Mouse (Mus musculus) c-Kit-positive CD71-positive TER-119-negative erythroid progenitor cells, embryonic 14.5 days (primary cell): Measurements from ENCODE around the gene Pgbd5.

Experiments
- DNase-seq: peaks from one replicate; pipeline ENCODE4 v3.0.0-alpha.2; 2013; ENCODE audit warnings: low read depth

Pgbd5 gene

DNA sequence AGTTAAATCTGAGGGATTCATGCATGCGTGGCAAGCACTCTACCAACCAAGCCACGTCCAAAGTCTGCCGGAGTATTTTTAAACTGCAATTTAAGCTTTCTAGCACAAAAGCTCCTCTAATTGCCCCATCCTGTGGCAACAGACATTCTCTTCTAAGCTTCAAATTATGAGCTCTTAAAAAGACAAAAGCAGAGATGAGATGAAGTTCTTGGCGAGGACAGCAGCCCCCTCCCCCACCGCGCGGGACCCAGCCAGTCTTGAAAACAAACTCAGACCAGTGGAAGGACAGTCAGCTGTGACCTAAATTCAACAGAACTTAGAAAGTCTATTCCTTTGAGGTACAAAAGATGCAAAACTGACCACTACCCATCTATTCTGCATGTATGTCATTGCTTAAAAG, 48.3 kb downstream of the Pgbd5 start:
- DNase-seq = no peak

- no peak for DNase-seq
Observed at GRCm38 (mm10) chr8:124389495-124389894, 50.0 kb downstream of the Pgbd5 start.

DNA sequence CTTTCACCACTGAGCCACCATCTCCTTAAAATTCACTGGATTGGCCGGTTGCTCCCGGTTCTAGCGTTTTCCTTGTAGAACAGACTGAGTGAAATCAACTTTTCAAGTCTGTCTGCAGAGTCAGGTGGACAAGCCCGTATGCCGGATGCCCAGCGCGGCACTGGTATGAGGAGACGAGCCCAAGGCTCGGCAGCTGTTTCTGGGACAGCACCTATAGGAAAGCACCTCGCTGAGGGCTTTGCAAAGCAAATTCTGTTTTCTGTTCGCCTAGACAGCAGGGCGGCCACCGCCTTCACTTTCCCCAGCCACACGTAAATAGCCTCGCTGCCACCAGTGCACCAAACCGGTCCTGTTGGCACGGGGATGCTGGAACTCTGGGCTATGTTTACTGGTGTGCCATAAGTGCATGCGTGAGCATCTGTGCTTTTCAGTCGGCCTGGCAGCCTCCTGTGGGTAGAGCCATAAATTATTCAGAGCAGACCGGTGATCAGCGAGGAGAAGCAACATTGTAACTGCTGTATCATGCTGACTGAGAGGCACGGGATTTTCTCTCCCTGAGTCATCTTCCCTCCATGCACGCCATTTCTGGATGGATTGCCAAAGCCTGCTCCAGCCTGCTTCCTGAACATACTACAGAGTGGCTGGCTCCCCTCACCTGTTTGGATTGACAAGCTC, 53.1 kb downstream of the Pgbd5 start:
- DNase-seq = no peak

DNA sequence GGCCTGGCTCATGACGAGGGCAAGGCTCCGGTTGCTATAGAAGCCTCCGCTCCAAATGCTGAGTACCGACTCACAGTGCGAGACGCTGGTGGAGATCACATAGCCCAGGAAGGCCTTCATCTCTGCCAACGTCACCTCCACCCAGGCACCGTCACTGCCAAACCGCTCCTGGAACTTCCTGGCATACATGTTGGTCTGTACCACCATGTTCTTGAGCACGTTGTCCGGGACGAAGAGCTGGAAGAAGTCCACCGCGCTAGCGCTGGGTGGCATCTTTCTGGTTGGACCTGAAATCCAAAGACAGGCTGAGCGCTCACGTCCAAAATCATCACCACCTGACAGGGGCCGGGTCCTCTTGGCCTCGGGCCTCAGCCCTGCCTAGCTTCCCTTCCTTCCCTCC, 55.1 kb downstream of the Pgbd5 start:
- no peak for DNase-seq

DNA sequence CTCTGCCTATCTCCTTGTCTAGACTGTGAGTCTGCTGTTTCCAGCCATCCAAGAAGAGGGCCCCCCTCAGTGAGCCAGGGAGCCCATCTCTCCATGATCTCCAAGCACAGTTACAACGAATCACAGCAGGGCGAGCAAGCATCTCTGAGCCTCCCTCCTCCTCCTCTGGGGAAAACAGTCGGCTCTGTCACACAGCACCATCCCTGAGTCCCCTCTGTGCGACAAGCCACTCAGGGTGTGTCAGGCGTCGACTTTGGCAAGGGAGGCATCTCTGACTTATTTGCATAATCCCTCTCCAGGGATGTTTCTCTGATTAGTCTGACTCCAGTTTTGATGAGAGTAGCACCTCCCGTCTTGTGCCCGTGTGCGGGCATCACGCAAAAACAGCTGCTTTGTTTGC, 57.2 kb downstream of the Pgbd5 start:
- DNase-seq = no peak

DNA sequence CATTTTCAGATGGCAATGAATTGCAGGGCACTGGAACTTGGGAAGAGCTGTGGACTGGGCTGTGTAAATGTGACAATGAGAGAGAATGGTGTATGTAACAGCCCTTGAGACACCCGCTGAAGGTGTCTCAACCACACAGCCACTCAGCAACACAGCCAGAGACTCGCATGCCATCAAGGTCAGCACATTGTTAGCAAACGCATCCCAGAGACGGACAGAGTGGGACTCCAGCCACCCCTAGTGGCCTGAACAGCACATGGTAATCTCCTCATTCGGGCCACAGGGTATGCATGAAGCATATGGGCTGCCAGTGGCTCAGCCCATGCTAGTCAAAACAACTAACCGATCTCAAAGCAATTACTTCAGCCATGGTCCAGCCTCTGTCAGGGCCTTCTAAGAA, 60.2 kb downstream of the Pgbd5 start:
- DNase-seq = no peak

- no peak for DNase-seq
Observed at GRCm38 (mm10) chr8:124376406-124376805, 63.1 kb downstream of the Pgbd5 start.

- no peak for DNase-seq
Observed at GRCm38 (mm10) chr8:124375727-124376126, 63.7 kb downstream of the Pgbd5 start.

DNA sequence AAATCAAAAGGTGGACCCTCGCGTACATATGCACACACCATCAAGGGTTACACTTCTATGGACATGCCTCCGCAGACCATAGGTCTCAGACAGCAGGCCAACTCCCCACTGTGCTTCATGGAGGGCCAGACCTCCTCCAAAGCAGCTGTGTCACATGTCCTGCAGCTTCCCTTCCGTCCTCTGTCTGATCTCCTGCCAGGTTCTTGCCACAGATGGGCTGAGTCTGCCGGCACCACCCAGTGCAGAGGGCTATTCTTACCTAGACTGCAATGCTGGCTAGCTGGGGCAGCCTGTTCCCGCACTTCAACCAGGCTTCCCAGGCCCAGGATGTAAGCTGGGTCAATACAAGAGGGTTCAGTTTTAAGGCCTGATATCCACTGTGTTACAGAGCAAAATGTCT, 64.3 kb downstream of the Pgbd5 start:
- DNase-seq = no peak

DNA sequence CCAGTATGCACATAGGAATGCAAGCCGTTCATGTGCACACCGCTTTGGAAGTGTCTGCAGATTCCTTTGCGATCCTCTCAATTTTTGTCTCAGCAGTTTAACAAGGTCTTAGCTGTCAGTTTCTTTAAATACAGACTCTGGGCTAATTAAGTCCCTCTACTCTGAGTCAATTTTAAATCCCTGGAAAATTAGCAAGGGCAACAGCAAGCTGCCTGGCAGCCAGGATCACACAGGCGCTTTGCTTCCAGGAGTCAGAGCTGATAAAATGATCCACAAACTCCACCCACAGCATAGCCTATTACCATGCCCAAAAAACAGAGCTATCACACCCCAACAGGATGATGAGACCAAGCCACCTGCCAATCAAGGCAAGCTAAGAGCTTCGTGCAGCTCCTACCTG, 65.7 kb downstream of the Pgbd5 start:
- no peak for DNase-seq

- no peak for DNase-seq
Observed at GRCm38 (mm10) chr8:124371410-124372123, 67.9 kb downstream of the Pgbd5 start.

DNA sequence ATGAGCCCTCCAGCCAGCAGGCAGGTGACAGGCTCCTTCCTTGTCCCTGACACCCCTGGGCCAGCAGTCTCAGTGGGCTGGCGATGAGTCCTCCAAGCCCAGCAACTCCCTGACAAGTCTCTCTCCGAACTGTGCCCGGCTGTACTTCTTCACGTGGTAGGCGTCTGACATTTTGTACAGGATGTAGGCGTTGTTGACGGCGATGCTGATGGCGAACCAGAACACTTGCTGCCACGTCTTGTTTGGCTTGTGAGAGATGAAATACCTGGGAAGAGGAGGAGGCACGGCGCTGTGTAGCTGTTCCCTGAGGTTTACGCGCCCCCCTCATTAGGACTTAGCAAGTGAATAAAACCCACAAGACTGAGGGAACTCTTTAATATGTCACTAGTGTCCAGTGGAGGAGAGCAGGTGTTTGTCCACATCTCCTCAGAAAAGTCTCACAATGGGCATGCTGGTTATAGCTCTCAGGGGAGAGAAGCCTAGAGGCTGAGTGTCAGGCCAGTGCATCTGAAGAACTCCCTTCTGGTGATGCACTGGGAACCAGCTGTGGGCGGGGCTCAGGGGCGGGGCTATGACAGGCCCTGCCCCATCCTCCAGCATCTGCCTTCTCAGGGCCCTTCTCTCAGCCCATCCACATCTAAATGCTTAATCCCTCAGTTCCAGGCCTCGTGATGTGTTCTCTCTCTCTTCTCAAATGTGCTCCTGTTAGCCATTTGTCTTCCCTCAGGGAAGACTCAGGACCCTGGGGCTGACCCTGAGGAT, 68.9 kb downstream of the Pgbd5 start:
- DNase-seq = no peak

- peak; percentile 46 for DNase-seq
Observed at GRCm38 (mm10) chr8:124368213-124368612, 71.2 kb downstream of the Pgbd5 start.

DNA sequence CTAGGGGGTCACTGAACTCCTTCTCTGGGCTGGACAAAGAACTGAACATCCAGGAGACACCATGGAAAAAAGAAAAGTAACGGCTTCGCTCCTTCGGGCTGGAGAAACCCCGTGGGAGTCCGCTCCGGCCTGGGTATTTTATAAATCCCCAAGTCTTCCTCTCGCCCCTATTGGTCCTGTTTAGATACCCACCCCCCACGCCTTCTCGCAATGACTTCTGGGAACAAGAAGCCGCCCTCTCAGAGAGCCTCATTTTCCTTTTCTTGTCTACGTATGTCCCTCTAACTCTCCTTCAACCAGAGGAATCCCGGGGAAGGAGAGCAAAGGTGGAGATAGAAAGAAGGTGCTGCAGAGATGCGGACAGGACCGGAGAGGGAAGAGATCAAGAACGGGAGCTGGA, 76.1 kb downstream of the Pgbd5 start:
- DNase-seq = no peak

DNA sequence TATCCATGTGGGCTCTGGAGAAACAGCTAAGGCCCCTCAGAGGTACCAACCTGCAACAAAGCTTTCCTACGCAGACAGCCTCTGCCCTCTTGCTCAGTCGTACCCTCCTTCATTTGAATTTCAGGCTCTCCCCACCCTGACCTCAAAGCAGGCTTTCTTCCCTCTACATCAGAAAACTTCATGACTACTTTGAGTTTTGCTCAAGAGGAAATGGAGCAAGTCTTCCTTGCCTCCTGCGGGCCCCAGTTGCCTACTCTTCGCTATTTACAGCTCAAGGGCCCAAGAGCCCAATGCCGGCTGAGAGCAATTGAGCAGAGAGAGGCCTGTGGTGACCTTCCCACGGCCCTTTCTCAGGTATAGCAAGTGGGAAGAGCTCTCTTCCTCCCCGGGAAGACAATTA, 76.9 kb downstream of the Pgbd5 start:
- no peak for DNase-seq

DNA sequence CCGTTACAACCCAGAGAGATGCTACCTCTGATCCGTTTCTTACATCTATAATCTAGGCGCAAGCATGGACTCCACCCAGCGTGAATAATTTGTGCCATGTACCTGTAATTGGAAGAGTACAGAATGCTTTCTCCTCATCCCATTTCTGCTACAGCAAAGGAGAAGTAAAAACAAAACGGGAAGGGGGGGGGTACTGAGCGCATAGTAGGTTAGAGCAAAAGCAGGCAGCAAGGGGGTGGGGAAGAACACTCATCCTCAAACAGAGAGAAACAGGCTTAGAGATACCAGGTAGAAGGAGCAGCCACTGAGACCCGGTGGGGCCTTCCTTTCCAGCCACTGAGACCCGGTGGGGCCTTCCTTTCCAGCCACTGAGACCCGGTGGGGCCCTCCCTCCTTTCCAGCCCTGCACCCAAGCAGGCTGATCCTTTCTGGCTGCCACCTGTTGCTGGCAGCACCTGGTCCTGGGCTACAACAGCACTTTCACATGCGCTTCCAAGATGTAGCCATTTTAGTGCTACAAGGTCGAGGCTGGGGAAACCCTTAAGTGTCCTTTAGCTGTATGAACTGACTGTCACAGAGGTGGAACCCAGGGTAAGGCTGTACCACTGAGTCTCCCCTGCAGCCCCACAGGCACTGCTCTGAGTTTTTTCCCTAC, 77.6 kb downstream of the Pgbd5 start:
- no peak for DNase-seq

- no peak for DNase-seq
Observed at GRCm38 (mm10) chr8:124360911-124361310, 78.5 kb downstream of the Pgbd5 start.

GRCm38 (mm10) chr8:124351636-124352035, 87.8 kb downstream of the Pgbd5 start:
- no peak for DNase-seq

DNA sequence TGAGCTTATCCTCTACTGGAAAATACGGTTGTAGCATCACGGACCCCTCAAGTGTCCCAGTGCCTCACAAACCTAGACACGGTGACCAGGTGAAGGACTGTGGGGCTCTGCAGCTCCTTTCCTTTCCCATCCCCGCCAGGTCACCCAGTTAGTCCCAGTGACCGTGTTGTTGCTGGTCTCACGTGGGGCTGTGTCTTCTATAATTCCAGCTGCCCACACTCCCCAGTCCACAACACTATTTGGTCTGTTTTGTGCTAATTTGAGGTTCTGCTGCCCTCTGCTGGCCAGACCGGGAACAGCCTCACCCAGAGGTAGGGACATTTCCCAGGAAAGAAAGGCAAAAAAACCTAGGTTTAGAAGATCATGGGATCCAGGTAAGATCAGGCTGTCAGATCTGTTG, 89.8 kb downstream of the Pgbd5 start:
- peak; percentile 47 for DNase-seq

DNA sequence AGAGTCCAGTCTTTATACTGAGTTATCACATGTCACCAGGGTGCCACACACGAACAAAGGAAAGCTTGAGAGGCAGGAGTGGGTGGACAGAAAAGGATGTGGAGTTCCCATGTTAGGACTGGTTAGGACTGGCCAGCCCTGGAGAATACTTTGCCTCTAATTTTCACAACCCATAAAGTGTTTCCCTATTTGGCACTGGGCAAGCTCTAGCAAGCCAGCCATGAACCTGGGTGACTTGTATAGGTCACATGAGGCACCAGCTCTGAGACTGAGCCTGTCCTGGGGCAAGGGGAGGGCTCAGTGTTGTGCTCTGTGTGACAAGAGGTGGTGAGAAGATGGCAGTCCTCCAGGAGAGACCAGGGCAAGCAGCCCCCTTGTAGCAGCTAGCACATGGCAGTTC, 91.4 kb downstream of the Pgbd5 start:
- DNase-seq = no peak

- peak; percentile 37 for DNase-seq
Observed at GRCm38 (mm10) chr8:124346852-124347523, 92.5 kb downstream of the Pgbd5 start.

DNA sequence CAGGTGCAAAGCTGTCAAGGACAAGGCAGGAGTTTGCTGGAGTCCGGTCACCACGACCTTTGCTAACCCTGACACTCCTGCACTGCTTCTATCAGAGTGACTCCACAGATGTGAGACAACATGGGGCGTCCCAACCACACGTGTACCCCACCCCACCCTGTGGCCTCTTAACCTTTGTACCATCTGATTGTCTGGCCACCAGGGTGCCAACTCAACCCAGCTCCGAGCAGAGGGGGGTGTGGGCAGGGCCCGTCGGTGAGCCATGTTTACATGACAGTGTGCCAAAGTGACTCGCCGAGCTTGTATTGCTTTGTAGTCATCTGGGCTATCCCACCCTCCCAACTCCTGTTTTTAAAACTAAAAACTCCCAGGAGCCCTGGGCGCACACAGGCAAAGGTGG, 94.4 kb downstream of the Pgbd5 start:
- no peak for DNase-seq
